Mouse (Mus musculus): ENCODE results near the gene Lrrtm3. TPM values are rescaled to one million over a fixed set of nuclear protein-coding genes. Genes with fewer than 3 reads are reported as not detected.

The Lrrtm3 gene
- total and polyA plus RNA-seq, 3 experiments, result not detected

GRCm38 (mm10) chr10:63954308-63954930 lies 135.7 kb downstream of the Lrrtm3 start:
- DNase-seq (ENCODE audit: extremely low read depth), result no peak

GRCm38 (mm10) chr10:63951481-63951880 lies 138.6 kb downstream of the Lrrtm3 start:
- Histone ChIP-seq H3K4me2 (ENCODE audit: insufficient read depth, low read depth, poor library complexity, severe bottlenecking) (no peak overlapping the region), H3K9ac (ENCODE audit: insufficient read depth, low read depth) (no peak overlapping the region), H3K9me3 (replicated peaks; ENCODE audit: low read length) (peaks cover 53% of the 10 kb centered on the region), H3K27me3 (replicated peaks) (no peaks in the 10 kb centered on the region), H3K4me3 (replicated peaks in 1 of 3; ENCODE audit: low read depth in 2 of 3, low read length in 2 of 3, poor library complexity in 1 of 3) (no peak overlapping the region), H3K36me3 (replicated peaks in 1 of 2; ENCODE audit: control insufficient read depth in 1 of 2, insufficient read depth in 1 of 2, low read length in 1 of 2) (no peaks in the 10 kb centered on the region), H3K27ac (ENCODE audit: insufficient read depth, low read depth) (no peak overlapping the region), H3K4me1 (ENCODE audit: control insufficient read depth in 1 of 2, insufficient read depth in 2 of 2) (no peaks in the 10 kb centered on the region), H3K79me2 (replicated peaks; ENCODE audit: control insufficient read depth, extremely low read depth, insufficient read depth, poor library complexity, severe bottlenecking) (no peaks in the 10 kb centered on the region)
- TF ChIP-seq SIN3A (IDR thresholded peaks at IDR 0.05; ENCODE audit: low read length) (no peak), CHD2 (IDR thresholded peaks at IDR 0.05; ENCODE audit: low read length) (no peak), ELF1 (IDR thresholded peaks at IDR 0.05; ENCODE audit: low read depth, low read length) (no peak), BHLHE40 (IDR thresholded peaks at IDR 0.05; ENCODE audit: low read depth, low read length) (no peak), POLR2A (IDR thresholded peaks at IDR 0.05; ENCODE audit: low read depth, low read length) (no peak), TBP (conservative IDR thresholded peaks at IDR 0.05; ENCODE audit: low read depth, low read length) (no peak), JUN (IDR thresholded peaks at IDR 0.05; ENCODE audit: insufficient read depth, low read depth, low read length) (no peak), NRF1 (IDR thresholded peaks at IDR 0.05; ENCODE audit: low read depth, low read length) (no peak), IRF4 (IDR thresholded peaks at IDR 0.05; ENCODE audit: low read depth, low read length) (no peak), JUND (conservative IDR thresholded peaks at IDR 0.05; ENCODE audit: low read depth, low read length) (no peak), MAFK (IDR thresholded peaks at IDR 0.05; ENCODE audit: insufficient replicate concordance, low read length) (no peak), MXI1 (IDR thresholded peaks at IDR 0.05; ENCODE audit: low read depth, low read length) (no peak), POLR2AphosphoS2 (IDR thresholded peaks at IDR 0.05; ENCODE audit: low read depth, low read length) (no peak), RAD21 (IDR thresholded peaks at IDR 0.05; ENCODE audit: low read depth, low read length) (no peak), KAT2A (IDR thresholded peaks at IDR 0.05; ENCODE audit: insufficient replicate concordance, low read length) (no peak), MEF2A (IDR thresholded peaks at IDR 0.05; ENCODE audit: borderline replicate concordance, low read depth, low read length) (no peak)
- in situ Hi-C loops (cut with MboI; ENCODE audit: low pct_ligation_motif_present, low pct_unique_long_range_greater_than_20kb, low sequenced_read_pairs) (no loop called here), dilution Hi-C loops (cut with MboI; ENCODE audit: extremely low pct_ligation_motif_present, extremely low pct_unique_long_range_greater_than_20kb, low sequenced_read_pairs) (no loop called here)
- no peak for DNase-seq (ENCODE audit: extremely low read depth)

More at GRCm38 (mm10) chr10:63954308-63954930, 135.7 kb downstream of the Lrrtm3 start:
- in situ Hi-C loops (cut with MboI; ENCODE audit: low pct_ligation_motif_present, low pct_unique_long_range_greater_than_20kb, low sequenced_read_pairs) (no loop called here), dilution Hi-C loops (cut with MboI; ENCODE audit: extremely low pct_ligation_motif_present, extremely low pct_unique_long_range_greater_than_20kb, low sequenced_read_pairs) (no loop called here)
- Histone ChIP-seq H3K9ac (ENCODE audit: insufficient read depth, low read depth) (no peak overlapping the region), H3K4me2 (ENCODE audit: insufficient read depth, low read depth, poor library complexity, severe bottlenecking) (no peak overlapping the region), H3K4me3 (replicated peaks in 1 of 3; ENCODE audit: low read depth in 2 of 3, low read length in 2 of 3, poor library complexity in 1 of 3) (no peak overlapping the region), H3K9me3 (replicated peaks; ENCODE audit: low read length) (peaks cover 37% of the 10 kb centered on the region), H3K79me2 (replicated peaks; ENCODE audit: control insufficient read depth, extremely low read depth, insufficient read depth, poor library complexity, severe bottlenecking) (no peaks in the 10 kb centered on the region), H3K27ac (ENCODE audit: insufficient read depth, low read depth) (no peak overlapping the region), H3K36me3 (replicated peaks in 1 of 2; ENCODE audit: control insufficient read depth in 1 of 2, insufficient read depth in 1 of 2, low read length in 1 of 2) (no peaks in the 10 kb centered on the region), H3K27me3 (replicated peaks) (no peaks in the 10 kb centered on the region), H3K4me1 (ENCODE audit: control insufficient read depth in 1 of 2, insufficient read depth in 2 of 2) (no peaks in the 10 kb centered on the region)
- TF ChIP-seq MEF2A (IDR thresholded peaks at IDR 0.05; ENCODE audit: borderline replicate concordance, low read depth, low read length), result no peak
